Mouse (Mus musculus) central nervous system, embryonic 11.5 days (tissue): Measurements from ENCODE around the gene Cdh15. TPM values are rescaled to one million over a fixed set of nuclear protein-coding genes. Genes with fewer than 3 reads are reported as not detected.

Source experiments
- polyA plus RNA-seq: library from polyadenylated mRNA; depleted of rRNA; stranded (reverse); fragments of >200 nt; gene quantifications from 2 replicates; pipeline ENCODE4 v1.2.3, GENCODE M21; 2012; rRNA removed

Gene Cdh15
- 0.47 and 6.9 TPM in 2 replicates for polyA plus RNA-seq

DNA sequence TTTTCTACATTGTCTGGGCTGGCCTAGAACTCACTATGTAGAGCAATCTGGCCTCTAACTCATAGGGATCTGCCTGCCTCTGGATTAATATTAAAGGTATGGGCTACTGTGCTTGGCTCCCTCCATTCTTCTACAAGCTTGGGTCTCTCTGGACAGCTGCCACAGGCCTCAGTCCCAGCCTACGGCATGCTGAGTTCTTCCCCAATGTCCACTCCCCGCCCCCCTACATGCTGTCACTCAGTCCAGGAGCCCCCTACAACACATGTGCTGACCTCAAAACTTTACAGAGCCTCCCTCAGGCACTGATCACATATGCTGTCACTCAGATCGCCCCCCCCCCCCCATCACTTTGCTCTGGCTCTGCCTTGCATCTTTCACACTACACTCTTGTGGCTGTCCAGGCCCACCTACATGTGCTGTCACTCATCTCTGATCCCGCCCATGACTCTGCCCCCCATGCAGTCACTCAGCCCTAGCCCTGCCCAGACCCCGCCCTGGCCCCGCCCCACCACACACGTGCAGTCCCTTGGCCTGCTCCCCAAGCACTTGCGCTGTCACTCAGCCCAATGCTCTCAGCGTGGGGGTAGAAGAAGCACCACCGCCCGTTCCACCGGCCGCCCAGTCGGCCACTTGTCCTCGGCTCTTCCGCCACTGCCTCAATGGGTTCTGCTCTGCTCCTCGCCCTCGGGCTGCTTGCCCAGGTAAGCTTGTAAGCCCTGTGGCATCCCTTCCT lies at the start of gene Cdh15:
Cdh15 (plus strand) TSS at position 138 of the 733 bp plus-strand sequence.

Other genes with a start within 250 kb of the Cdh15 start
- gene Galns, start 236.5 kb upstream of the Cdh15 start, polyA plus RNA-seq = 4.8 and 6.7 TPM in 2 replicates
- 104 and 108 TPM in 2 replicates for gene Trappc2l, start 236.3 kb upstream of the Cdh15 start, polyA plus RNA-seq
- gene Pabpn1l, start 225.2 kb upstream of the Cdh15 start, polyA plus RNA-seq = not detected in 2 replicates
- 6.5 and 8.2 TPM in 2 replicates for gene Cbfa2t3, start 148.9 kb upstream of the Cdh15 start, polyA plus RNA-seq
- gene Acsf3, start 72.5 kb upstream of the Cdh15 start, polyA plus RNA-seq = 15.2 and 16.0 TPM in 2 replicates
- 70.6 and 79.6 TPM in 2 replicates for gene Ankrd11, start 194.3 kb downstream of the Cdh15 start, polyA plus RNA-seq
- 101 and 102 TPM in 2 replicates for gene Spg7, start 215.0 kb downstream of the Cdh15 start, polyA plus RNA-seq